Mouse (Mus musculus) MEL (cell line): ENCODE data around the gene P2rx7.

ENCODE experiments used
- JUND ChIP-seq: IDR thresholded peaks from 2 replicates; pipeline ENCODE4 v1.6.1; 2011; ENCODE audit warnings: low read depth, mild to moderate bottlenecking, improper control_type of control experiment, low read length
- KAT2A ChIP-seq: conservative IDR thresholded peaks from 2 replicates; pipeline ENCODE4 v1.6.1; 2012; ENCODE audit warnings: low read depth, low read length, improper control_type of control experiment, inconsistent platforms
- MAFK ChIP-seq: IDR thresholded peaks from 2 replicates; pipeline ENCODE4 v1.6.1; 2011; ENCODE audit warnings: low read depth, mild to moderate bottlenecking, low read length, improper control_type of control experiment, borderline replicate concordance
- POLR2AphosphoS5 ChIP-seq: IDR thresholded peaks from 2 replicates; pipeline ENCODE4 v1.6.1; 2012; ENCODE audit warnings: low read depth, borderline replicate concordance, mild to moderate bottlenecking, inconsistent platforms, low read length, moderate library complexity, mixed read lengths
- UBTF ChIP-seq: IDR thresholded peaks from 2 replicates; pipeline ENCODE4 v1.6.1; 2012; ENCODE audit warnings: low read depth, mild to moderate bottlenecking, inconsistent platforms, low read length, improper control_type of control experiment, moderate library complexity, borderline replicate concordance; ENCODE audit not compliant: insufficient read depth
- USF2 ChIP-seq, 2 experiments: IDR thresholded peaks; 2 replicates each; pipeline ENCODE4 v1.6.1; 2011 to 2012; ENCODE audit warnings: improper control_type of control experiment in 2 of 2, low read length in 2 of 2, borderline replicate concordance in 1 of 2, inconsistent platforms in 1 of 2, low read depth in 1 of 2, mild to moderate bottlenecking in 1 of 2; ENCODE audit not compliant: insufficient read depth in 1 of 2

- no peak for TF ChIP-seq POLR2AphosphoS5
- TF ChIP-seq JUND, result no peak
- no peak for TF ChIP-seq MAFK
- TF ChIP-seq USF2 (IDR thresholded peaks at IDR 0.05; ENCODE audit: borderline replicate concordance in 1 of 2, insufficient read depth in 1 of 2, low read depth in 1 of 2, low read length in 2 of 2), result no peak
- no peak for TF ChIP-seq KAT2A
- TF ChIP-seq UBTF, result no peak
These were observed 28.6 kb downstream of the P2rx7 start for GRCm38 (mm10) chr5:122672298-122672697.
